Mouse (Mus musculus): ENCODE data around the gene Adam22. TPM values are rescaled to one million over a fixed set of nuclear protein-coding genes. Genes with fewer than 3 reads are reported as not detected.
"Not testable (repeated sequence)": the region's sequence is repeated elsewhere in the genome, so short reads cannot be mapped to it uniquely, and the experiment has no call there.

Adam22 gene
- polyA plus RNA-seq, 1 experiment from 2014 or later = 32.5 TPM

DNA sequence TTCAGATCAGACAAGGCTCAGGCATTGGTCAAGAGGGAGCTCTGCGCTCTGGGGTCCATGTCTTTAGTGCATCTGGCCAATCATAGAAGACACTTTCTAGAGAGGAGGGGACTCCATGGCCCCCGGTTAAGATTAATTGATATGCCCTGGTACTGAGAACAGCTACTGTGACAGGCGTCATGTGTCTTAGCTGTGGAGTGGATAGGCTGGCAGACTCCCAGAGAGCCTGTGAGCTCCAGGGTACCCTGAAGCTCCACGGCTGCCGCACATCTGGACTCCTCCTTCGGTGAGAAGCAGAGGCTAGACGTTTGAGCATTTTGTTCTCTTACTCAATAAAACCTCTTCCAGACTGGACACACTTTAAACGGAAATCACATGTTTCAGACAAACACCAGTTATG is 290.5 kb downstream of the Adam22 start:
- Histone ChIP-seq H3K9ac (no peak overlapping the region), H3K4me2 (no peak overlapping the region), H3K27ac (replicated peaks) (no peak overlapping the region), H3K36me3 (peaks cover 19% of the 10 kb centered on the region), H3K9me3 (no peaks in the 10 kb centered on the region), H3K4me1 (replicated peaks) (no peaks in the 10 kb centered on the region), H3K27me3 (no peaks in the 10 kb centered on the region), H3K4me3 (no peak overlapping the region)
- 93% methylated on average over 8 of the region's 8 CpGs for WGBS
- ATAC-seq (ENCODE audit: low read depth) = no peak

DNA sequence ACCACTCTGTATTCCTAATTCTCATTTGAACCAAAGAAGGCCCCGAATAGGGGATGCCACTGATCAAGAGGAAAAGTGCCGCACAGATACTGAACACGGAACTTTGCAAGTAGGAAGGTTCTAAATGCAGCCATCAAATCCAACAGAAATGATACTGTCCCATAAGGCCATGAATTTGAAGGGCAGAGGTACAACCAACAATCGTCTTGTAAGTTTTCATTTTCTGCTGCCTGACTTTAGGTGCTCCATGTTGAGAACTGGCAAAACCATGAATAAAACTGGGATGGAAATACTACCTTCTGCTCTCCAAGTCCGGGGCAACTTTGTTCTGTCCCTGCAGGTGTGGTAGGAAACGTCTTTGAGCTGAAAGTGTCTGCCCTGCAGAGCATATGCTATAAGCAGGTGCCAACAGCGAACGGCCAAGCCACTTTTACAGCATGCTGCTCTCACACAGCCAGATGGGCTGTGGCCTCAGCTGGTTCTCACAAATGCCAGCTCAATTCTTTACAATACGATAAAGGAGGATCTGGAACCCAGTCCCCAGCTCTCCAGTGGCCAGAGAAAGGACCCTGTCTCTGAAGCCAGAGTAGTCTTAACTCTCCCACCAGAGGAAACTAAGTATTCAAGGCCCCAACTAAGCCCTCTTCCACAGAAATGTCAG is 293.9 kb downstream of the Adam22 start:
- no peaks in the 10 kb centered on the region for H3K4me1 ChIP-seq (replicated peaks)
- no peak overlapping the region for H3K4me2 ChIP-seq
- H3K27me3 ChIP-seq = no peaks in the 10 kb centered on the region
- no peaks in the 10 kb centered on the region for H3K9me3 ChIP-seq
- H3K4me3 ChIP-seq = no peak overlapping the region
- no peak overlapping the region for H3K9ac ChIP-seq
- H3K36me3 ChIP-seq = peaks cover 28% of the 10 kb centered on the region
- no peak overlapping the region for H3K27ac ChIP-seq (replicated peaks)
- 89% methylated on average over 9 of the region's 9 CpGs for WGBS
- no peak for ATAC-seq (ENCODE audit: low read depth)

DNA sequence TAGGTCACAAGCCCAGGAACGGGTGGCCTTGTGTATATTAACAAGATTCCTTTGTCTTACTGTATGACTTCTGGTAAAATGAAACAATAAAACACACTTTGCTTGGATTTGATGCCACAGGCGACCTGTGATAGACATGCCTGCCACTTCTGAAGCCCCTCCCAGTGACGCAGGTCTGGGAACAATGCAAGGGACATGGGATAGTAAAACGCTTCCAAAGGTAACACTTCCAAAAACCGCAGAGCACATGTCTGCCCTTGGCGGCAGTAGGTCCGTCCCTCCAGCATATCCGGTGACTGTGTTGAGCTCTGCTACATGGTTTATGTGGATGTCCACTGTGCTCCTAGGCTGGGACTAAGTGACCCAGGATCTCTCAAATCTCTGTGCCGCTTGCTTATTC is 294.6 kb downstream of the Adam22 start:
- H3K4me2 ChIP-seq = no peak overlapping the region
- ATAC-seq (ENCODE audit: low read depth) = no peak
- no peaks in the 10 kb centered on the region for H3K9me3 ChIP-seq
- H3K36me3 ChIP-seq = peaks cover 28% of the 10 kb centered on the region
- no peak overlapping the region for H3K9ac ChIP-seq
- H3K4me3 ChIP-seq = no peak overlapping the region
- 93% methylated on average over 9 of the region's 9 CpGs for WGBS
- no peaks in the 10 kb centered on the region for H3K4me1 ChIP-seq (replicated peaks)
- no peak overlapping the region for H3K27ac ChIP-seq (replicated peaks)
- no peaks in the 10 kb centered on the region for H3K27me3 ChIP-seq

DNA sequence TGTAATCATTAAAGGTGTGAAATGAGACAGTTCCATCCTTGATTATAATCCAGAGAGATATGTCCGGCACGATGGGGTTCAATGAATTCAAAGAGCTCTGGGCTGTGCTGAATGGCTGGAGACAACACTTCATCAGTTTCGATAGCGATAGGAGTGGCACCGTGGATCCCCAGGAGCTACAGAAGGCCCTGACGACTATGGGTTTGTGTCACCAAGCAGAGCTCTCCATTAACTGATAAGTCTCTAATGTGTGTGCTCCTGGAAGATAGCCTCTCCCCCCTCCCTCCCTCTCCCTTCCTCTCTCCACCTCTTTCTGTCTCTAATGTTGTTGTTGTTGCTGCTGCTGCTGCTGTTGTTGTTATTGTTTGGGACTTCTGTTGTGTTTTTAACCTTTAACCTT is 304.8 kb downstream of the Adam22 start:
- WGBS = 74% methylated on average over 6 of the region's 6 CpGs
- Histone ChIP-seq H3K36me3 (peaks cover 79% of the 10 kb centered on the region), H3K4me2 (no peak overlapping the region), H3K9ac (no peak overlapping the region), H3K9me3 (no peaks in the 10 kb centered on the region), H3K27me3 (no peaks in the 10 kb centered on the region), H3K4me1 (replicated peaks) (peaks cover 3% of the 10 kb centered on the region; the same call in 1 of the 2 replicates), H3K27ac (replicated peaks) (no peak overlapping the region), H3K4me3 (no peak overlapping the region)
- ATAC-seq (ENCODE audit: low read depth) = no peak

DNA sequence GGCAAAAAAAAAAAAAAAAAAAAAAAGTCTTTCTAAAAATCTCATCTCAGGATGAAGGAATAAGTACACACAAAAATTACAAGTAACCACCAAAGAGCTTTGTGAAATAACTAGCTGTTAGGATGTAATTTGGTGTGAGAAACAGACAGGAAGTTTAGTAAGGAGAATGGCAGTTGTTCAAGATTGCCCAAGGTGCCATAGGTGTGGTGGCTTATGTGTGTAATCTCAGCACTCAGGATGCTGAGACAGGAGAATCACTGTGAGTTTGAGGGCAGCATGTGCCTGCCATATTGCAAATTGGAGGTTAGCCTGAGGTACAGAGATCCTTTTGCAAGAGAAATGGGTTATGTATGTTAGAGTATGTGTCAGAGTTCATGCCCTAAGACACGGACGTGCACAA is 305.5 kb downstream of the Adam22 start:
- H3K27me3 ChIP-seq = no peaks in the 10 kb centered on the region
- peaks cover 9% of the 10 kb centered on the region; the same call in 1 of the 2 replicates for H3K4me1 ChIP-seq (replicated peaks)
- H3K4me2 ChIP-seq = no peak overlapping the region
- H3K4me3 ChIP-seq = no peak overlapping the region
- no peak for ATAC-seq (ENCODE audit: low read depth)
- H3K36me3 ChIP-seq = peaks cover 78% of the 10 kb centered on the region
- WGBS = 95% methylated on average over 2 of the region's 2 CpGs
- H3K9me3 ChIP-seq = no peaks in the 10 kb centered on the region
- H3K9ac ChIP-seq = no peak overlapping the region
- no peak overlapping the region for H3K27ac ChIP-seq (replicated peaks)

DNA sequence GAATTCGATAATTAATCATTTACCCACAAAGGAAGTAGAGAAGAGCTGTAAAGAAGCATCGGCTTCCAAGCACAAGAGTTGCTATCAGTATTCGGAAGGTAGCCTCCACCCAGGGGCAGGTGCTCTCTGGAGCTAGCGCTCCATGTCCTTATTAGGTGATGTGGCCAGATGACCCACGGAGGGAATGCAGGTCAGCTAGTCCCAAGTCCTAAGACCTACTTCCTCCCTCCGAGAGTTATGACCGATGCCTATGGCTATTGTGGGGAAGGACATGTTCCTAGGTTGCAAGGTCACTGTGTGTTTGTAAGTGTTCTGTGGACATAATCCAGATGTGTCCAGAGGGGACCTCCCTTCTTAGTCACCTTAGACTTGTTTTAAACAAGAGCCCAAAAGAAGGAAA is 309.9 kb downstream of the Adam22 start:
- H3K4me3 ChIP-seq = no peak overlapping the region
- H3K36me3 ChIP-seq = peaks cover 34% of the 10 kb centered on the region
- 87% methylated on average over 7 of the region's 7 CpGs for WGBS
- no peak overlapping the region for H3K27ac ChIP-seq (replicated peaks)
- no peaks in the 10 kb centered on the region for H3K9me3 ChIP-seq
- H3K4me1 ChIP-seq (replicated peaks) = peaks cover 23% of the 10 kb centered on the region
- ATAC-seq (ENCODE audit: low read depth) = no peak
- no peaks in the 10 kb centered on the region for H3K27me3 ChIP-seq
- H3K4me2 ChIP-seq = peak overlapping the region; percentile 69; the same call in 1 of the 2 replicates
- H3K9ac ChIP-seq = no peak overlapping the region

DNA sequence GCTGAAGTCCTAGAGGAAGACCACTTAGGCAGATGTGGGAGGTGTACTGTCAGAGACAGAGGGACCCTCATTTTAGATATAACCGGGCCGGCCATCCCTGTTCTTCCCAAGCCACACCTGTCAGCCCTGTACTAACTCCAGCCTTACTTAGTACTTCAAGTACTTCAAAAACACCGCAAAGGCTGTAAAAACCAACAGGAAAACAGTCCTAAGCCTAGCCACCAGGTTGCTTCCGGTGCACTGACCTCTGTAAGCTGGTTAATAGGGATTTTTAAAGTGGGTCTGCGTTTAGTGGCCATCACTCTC is 311.0 kb downstream of the Adam22 start:
- peak overlapping the region; percentile 65 for H3K4me3 ChIP-seq
- peaks cover 23% of the 10 kb centered on the region for H3K4me1 ChIP-seq (replicated peaks)
- no peaks in the 10 kb centered on the region for H3K27me3 ChIP-seq
- H3K4me2 ChIP-seq = peak overlapping the region; percentile 69
- peak; percentile 41 for ATAC-seq (ENCODE audit: low read depth)
- WGBS = 64% methylated on average over 5 of the region's 5 CpGs
- 0 out of 2 replicates have a peak overlapping the region, but pooled peaks have one; percentile 83 for H3K27ac ChIP-seq (replicated peaks)
- H3K9me3 ChIP-seq = no peaks in the 10 kb centered on the region
- H3K36me3 ChIP-seq = peaks cover 29% of the 10 kb centered on the region
- peak overlapping the region; percentile 85 for H3K9ac ChIP-seq

DNA sequence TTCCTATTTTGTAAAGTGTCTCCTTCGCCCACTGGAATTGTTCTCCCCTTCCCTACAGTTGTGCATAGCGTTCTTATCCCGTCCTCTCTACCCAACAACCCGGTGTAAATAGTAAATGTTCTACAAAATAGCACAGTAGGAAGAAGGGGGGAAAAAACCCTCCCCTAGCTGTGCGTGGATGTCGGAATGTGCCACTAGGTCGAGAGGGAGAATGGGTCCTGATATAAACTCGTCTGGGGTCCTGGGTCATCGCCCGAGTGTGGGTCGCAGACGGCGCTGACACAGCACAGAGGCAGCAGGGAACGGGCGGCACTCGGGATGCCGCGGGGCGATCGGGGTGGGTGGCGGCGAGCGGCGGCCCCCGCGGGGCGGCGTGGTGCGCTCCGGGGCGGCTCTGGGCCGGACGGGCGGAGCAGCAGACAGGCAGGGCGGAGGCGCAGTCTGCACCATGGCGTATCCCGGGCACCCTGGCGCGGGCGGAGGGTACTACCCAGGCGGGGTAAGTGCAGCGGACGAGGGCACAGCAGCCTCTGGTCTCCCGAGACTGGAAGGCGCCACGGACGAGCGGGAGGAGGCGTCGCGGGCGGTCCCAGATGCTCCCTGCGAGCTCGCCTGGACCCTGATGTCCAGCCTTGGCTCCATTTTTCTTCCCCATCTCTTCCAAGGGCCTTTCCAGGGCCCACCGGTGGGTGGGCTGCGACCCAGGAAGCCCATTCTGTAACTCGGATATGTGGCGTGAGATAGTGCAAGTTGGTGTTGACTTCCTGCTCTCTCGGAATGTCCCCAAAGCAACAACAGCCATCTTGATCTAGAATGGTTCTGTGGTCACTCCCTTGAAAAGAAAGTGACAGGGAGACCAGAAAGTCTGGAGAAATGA is 311.6 kb downstream of the Adam22 start:
- Histone ChIP-seq H3K27me3 (no peaks in the 10 kb centered on the region), H3K27ac (replicated peaks) (peak overlapping the region; percentile 83), H3K36me3 (peaks cover 23% of the 10 kb centered on the region), H3K9ac (peak overlapping the region; percentile 85), H3K4me2 (peak overlapping the region; percentile 69), H3K4me1 (replicated peaks) (peaks cover 23% of the 10 kb centered on the region), H3K4me3 (peak overlapping the region; percentile 65), H3K9me3 (no peaks in the 10 kb centered on the region)
- ATAC-seq (ENCODE audit: low read depth) = peak; percentile 98
- WGBS = 1% methylated on average over 57 of the region's 60 CpGs

DNA sequence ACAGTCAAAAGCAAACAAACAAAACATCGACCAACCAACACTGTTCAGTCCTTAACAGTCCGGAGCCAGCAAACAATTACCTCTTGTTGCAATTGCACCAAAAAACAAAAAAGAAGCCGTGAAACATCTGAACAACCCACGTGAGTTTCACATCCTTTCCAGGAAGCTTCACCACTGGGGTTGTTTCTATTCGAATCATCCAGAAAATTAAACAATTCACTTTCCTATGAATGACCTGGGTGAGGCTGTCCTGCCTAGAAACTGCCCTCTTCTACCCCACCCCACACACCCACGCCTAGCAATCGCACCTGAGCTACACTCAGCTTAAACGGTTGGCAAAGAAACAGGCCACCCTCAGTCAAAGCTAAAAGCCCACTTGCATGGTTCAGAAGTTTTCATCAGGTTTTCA is 312.2 kb downstream of the Adam22 start:
- H3K27me3 ChIP-seq = no peaks in the 10 kb centered on the region
- H3K4me2 ChIP-seq = peak overlapping the region; percentile 69
- WGBS = 32% methylated on average over 8 of the region's 8 CpGs
- 0 out of 2 replicates have a peak overlapping the region, but pooled peaks have one; percentile 83 for H3K27ac ChIP-seq (replicated peaks)
- peak overlapping the region; percentile 65 for H3K4me3 ChIP-seq
- peak overlapping the region; percentile 85; the same call in 1 of the 2 replicates for H3K9ac ChIP-seq
- H3K36me3 ChIP-seq = peaks cover 17% of the 10 kb centered on the region
- peak; percentile 59 for ATAC-seq (ENCODE audit: low read depth)
- H3K9me3 ChIP-seq = no peaks in the 10 kb centered on the region
- H3K4me1 ChIP-seq (replicated peaks) = peaks cover 23% of the 10 kb centered on the region

DNA sequence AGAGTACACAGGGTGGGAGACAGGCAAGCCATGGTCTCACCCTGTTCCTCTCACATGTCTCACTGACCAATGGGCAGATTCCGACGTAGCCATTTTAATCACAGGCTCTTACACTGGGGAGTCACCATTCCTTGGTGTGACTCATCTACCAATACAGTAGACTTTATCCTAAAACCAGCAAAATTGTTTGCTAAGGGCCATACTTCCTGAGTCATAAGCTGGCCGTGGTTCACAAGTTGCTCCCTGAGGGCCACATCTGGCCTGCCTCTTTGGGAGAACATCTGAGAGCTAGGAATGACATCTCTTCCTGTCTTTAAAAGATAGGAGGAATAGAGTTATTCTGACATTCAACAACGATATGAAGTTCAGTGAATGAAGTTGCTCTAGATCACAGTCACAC is 314.1 kb downstream of the Adam22 start:
- H3K9ac ChIP-seq = no peak overlapping the region
- 96% methylated on average over 4 of the region's 4 CpGs for WGBS
- H3K4me3 ChIP-seq = no peak overlapping the region
- ATAC-seq (ENCODE audit: low read depth) = no peak
- peaks cover 23% of the 10 kb centered on the region for H3K4me1 ChIP-seq (replicated peaks)
- no peaks in the 10 kb centered on the region for H3K9me3 ChIP-seq
- no peak overlapping the region for H3K27ac ChIP-seq (replicated peaks)
- H3K27me3 ChIP-seq = no peaks in the 10 kb centered on the region
- H3K36me3 ChIP-seq = 0 out of 2 replicates have a peak, but pooled peaks cover 3% of the 10 kb centered on the region
- no peak overlapping the region for H3K4me2 ChIP-seq

DNA sequence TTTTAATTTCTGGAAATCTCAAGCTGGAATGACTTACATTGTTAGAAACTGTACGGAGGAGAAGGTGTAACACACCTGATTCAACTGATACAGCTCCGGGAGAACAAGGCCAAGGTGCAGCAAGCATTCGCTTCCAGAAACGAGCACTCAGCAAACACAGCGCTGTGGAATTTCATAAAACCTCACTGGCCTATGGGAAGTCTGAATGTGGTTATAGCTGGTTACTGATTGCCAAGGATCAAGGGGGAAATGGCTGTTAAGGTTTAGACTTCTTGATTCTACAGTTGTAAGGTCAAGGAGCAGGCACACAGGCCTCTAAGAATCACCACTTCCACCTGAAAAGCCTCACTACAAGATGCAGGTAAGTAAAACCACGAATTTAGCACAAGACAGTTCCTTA is 322.1 kb downstream of the Adam22 start, which contains the start of gene Sri:
Sri (plus strand) TSS at position 224 of the 400 bp plus-strand sequence.
- Histone ChIP-seq H3K4me2 (no peak within 1 kb of the TSS), H3K36me3 (no peaks in the 10 kb centered on the region), H3K4me1 (replicated peaks) (no peaks in the 10 kb centered on the region), H3K27ac (replicated peaks) (no peak within 1 kb of the TSS), H3K9me3 (no peaks in the 10 kb centered on the region), H3K27me3 (no peaks in the 10 kb centered on the region), H3K9ac (no peak within 1 kb of the TSS), H3K4me3 (no peak within 1 kb of the TSS)
- WGBS = 85% methylated on average over 6 of the region's 6 CpGs
- no peak for ATAC-seq (ENCODE audit: low read depth)

DNA sequence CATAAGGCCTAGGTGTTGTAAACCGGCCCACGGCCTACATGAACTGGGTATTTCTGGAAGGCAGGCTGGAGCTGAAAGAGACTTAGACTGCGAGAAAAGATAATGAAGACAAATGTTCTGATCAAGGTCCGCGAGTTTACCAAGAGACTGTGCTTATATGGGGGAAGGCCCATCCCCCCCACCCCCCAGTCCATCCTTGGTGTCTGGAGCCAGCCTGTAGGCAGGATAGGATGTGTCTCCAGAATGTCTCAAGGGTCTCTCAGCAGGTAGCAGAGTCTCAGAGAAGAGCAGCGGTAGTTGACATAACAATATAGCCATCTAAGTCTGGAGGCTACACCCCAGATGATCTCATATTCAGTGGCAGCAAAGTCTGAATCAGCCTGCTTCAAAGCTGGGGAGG is 333.4 kb downstream of the Adam22 start:
- WGBS = 97% methylated on average over 6 of the region's 6 CpGs

More for the DNA sequence above, 333.4 kb downstream of the Adam22 start:
- H3K36me3 ChIP-seq; ATAC-seq (ENCODE audit: low read depth); H3K27ac ChIP-seq (replicated peaks); H3K27me3 ChIP-seq; H3K4me1 ChIP-seq (replicated peaks); H3K9ac ChIP-seq; H3K9me3 ChIP-seq; H3K4me2 ChIP-seq; H3K4me3 ChIP-seq: not testable (repeated sequence)

All from neural tube, embryonic 13.5 days (tissue).